Mouse (Mus musculus): Measurements from ENCODE around the gene Ift140.
A peak's percentile ranks its signal among the peaks of the same experiment; 100 is the strongest.

Gene Ift140

DNA sequence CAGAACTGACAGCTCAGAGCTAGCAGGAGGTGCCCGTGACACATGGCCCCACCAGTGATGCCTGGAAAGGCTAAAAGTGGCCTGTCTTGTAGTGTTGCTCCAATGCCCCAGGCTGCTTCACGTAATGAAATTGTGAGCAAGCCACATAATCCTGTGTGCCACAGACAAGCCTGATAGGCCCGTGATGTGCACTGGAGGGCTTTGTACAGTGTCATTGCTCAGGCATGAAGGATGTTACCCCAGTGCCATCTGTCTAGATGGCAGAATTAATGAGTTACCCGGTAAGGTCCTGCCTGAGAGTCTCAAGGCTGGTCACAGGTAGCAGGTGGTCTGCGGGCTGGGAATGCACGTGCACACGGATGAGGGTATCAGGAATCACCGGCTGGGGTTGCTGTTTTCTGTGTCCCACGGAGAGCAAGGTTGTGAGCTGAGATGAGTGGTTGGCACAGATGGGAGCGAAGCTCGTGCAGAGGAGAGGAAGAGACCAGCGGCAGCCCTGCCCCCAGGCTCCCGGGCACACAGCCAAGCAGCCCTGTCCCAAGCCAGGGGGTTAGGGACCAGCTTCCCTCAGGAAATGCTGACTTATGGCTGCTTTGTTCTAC is 62.0 kb downstream of the Ift140 start:
- DNase-seq: peak; percentile 92 to 94

DNA sequence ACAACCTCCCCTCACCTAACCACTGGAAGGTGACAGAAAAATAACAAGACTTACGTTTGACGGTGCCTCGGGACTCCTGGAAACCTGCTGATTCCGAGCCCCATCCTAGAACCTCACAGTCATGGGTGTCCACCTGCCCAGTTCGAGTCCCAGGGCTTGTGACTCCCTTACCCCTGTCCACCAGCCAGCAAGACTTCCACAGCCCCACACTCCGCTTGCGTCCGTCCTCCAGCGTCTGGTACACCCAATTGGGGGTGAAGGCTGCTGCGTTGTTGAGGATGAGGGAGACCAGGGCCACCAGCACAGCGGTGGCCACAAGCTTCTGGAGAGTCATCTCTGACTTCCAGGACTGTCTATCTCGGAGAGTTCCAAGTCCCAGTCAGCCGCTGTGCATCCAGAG is 64.3 kb downstream of the Ift140 start:
- DNase-seq: no peak

DNA sequence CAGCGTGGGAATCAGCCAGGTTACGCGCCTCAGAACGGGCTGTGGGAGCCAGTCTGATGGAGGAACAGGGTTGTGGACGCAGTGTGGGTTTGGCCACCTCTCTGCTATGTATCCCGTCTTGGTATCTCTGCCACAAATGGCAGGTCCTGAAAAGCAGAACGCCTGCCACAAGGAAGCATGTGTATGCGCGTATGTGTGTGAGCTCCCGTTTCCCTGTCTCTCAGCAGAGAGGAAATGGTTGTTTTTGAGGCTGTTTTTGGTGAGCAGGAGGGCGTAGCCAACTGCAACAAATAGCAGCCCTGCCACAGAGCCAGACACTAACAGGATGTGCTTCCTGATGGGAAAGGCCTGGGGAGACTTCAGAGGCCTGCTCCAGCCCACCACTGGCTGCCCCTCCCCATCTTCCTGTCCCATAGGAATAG is 65.1 kb downstream of the Ift140 start:
- no peak for DNase-seq

DNA sequence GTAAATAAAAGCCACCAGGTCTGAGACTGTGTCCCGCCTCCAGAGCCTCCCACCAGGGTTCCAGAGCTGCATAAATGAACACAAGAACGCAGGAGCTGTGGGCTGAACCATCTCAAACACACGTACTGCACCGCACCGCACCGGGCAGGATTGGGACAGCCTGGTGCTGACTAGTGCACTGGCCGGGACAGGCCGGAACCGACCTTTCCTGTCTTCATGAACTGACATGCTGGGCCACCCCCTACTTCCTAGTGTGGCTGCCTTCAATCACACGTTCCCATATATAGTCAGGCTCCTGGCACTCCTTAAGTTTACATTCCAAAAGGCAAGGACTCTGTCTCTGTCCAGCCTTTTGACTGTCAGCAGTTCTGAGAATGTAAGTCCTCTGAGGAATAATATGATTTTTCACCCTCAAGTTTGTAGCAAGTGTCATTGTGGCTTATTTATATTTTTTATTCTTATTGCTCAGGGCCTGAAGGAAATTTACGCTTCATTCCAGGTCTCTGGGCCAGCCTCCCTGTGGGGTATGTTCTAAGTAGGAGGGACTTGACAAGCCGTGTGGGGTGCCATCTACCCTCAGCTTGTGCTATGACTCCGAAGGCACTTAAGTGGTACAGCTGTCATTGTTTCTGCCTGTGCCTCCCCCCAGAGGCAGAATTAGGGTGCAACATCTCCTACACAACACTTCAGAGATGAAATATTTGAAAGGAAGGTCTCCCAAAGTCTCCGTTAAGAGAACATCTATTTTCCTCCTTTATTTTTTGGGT is 66.4 kb downstream of the Ift140 start:
- DNase-seq: no peak

DNA sequence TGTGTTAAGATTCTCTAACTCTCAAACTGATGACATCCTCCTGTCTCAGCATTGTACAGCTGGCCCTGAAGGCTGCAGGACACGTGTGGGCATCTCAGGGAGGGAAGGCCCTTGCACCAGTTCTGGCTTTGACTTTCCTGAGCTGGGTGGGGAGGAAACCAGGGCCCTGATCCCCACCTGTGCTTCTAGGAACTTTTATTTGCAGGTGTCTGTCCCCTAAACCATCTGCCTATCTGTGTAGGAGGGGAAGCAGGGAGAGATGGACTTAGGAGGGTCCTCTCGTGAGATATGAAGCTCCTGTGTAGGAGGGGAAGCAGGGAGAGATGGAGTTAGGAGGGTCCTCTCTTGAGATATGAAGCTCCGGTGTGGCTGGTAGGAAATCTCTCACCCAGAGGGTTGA is 67.0 kb downstream of the Ift140 start:
- no peak for DNase-seq

DNA sequence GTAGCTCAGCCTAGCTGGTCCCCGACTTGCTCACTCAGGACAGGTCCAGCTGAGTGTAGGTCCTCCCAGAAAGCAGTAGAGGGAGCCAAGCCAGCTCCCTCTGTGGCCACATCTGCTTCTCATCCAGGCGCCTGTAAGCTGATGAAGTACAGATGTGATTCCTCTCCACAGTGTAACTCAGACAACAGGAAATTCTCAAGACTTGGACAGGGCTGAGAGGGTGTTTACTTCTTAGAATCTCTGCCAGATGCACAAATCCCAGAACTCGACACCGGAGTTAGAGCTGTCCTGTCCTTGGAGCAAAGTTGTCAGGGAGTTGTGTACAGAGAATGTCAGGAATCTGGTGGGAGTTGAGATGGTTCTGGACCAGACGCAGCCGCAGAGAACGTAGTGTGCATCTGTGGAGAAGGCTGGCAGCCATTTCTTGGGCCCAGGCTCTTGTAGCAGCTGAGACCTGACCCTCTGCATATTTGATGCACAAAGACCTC is 67.6 kb downstream of the Ift140 start, which contains the start of gene Tmem204:
Tmem204 (minus strand) TSS at position 148 of the 488 bp plus-strand sequence.
- no peak for DNase-seq

DNA sequence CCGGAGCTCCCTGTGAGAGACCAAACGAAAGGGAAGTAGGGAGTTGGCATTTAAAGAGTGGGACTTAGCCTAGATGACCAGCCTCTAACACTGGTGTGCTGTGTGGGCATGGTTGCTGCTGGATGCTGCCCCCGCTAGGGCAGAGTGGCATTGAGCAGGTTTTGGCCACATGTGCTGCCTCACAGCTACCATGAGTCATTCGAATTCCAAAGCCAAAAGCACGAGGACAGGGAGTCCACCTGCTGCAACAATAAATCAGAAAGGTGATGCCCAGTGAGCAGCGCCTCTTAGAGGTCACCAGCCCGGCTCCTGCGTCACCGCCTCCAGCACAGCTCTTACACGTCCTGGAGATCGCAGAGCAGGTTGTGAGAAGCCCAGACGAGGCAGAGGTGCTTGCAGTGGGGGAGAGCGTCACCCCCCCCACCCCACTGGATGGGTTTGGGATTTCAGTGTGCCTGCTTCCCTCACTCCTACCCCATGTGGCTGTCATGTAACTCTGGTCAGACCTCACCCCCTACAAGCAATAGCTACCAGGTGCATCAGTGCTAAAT is 69.0 kb downstream of the Ift140 start:
- no peak for DNase-seq

DNA sequence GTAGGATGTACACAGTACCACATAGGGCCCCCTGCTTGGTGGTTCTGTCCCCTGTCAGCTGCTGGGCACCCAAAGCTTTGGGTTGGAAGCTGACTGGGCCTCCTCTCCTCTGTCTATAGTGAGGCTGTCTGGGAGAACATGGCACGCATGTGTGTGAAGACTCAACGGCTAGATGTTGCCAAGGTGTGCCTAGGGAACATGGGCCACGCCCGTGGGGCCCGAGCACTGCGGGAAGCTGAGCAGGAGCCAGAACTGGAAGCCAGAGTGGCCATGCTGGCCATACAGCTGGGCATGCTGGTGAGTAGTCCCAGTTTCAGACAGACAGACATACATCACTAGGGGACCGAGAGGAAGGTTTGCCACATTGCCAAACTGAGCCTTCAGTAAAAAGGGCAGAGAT is 70.8 kb downstream of the Ift140 start:
- no peak for DNase-seq

DNA sequence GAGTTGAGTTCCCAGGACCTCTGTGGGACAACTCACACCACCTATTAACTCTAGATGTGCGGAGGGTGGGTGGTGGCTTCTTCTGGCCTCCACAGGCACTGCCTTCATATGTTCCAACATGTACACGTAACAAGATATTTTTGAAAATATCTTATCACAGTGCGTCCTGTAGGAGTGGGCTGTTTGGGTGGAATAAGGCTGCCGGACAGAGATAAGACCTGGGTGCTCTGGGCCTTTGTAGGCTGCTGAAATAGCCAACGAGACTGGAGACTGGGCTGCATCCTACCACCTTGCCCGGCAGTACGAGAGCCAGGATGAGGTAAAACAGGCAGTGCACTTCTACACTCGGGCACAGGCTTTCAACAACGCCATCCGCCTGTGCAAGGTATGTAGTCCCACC is 73.3 kb downstream of the Ift140 start:
- no peak for DNase-seq

DNA sequence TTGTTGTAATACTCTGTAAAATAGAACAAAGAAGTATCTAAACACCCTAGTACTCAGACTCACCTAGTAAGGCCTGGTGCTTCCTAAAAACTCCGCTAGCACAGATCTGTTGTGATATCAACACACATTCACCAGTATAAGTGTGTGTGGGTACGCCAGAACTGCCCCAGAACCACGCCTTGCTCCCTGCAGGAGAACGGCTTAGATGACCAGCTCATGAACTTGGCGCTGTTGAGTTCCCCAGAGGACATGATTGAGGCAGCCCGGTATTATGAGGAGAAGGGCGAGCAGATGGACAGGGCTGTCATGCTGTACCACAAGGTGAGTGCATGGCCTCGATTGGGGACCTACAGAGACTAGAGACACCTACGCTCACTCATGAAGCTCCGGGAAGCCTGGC is 74.6 kb downstream of the Ift140 start:
- DNase-seq: no peak

DNA sequence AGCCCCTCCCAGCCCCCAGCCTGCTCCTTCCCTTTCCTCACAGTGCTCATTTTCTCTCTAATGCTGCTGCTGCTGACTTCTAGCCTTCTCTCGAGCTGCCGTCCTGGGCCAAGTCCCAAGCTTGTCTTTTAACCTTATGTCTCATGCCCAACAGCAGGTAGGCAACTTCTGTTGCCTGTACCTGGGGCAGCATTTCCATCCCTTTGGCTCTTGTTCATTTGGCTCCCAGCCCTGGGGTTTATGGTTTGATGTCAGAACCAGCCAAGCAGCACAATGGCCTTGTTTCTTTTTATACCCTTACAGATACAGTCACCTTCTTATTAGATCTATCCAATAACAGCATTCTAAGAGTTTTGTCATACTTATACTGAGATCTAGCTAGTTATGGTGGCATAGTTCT is 80.3 kb downstream of the Ift140 start:
- DNase-seq: peak; percentile 43 to 48

DNA sequence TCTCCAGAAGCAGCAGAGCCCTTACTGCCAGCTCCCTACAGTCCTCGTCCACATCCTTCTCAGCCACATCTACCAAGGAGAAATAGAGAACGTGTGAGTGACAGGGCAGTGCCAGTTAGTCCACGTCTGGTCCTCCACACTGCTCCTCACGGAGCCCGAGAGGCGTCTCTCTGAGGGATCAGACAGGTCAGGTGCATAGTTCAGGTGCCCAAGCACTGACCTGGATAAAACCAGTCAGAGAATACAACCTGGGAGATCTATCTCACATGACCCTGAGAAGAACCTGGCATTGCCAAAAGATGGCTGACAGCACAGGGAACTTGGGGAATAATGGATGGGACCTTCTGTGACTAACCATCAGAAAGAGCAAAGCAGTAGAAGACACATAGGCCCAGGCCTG is 84.2 kb downstream of the Ift140 start:
- no peak for DNase-seq

DNA sequence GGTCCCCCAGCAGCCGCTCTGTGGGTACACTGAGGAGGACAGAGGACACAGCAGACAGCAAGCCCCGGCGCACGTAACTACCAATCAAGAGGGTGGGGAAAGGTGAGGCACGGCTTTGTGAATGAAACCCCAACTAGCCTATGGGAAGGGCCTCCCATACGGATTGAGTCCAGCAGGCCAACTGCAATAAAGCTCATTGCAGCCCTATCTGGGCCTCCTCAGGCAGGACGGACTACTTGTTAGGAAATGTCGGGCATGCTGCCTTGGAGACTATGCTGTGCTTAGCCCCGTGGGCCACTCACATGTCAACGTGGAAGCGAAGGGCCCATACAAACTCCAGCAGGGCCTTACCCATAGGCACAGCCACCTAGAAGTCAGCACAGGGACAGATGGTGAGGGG is 85.5 kb downstream of the Ift140 start:
- no peak for DNase-seq

DNA sequence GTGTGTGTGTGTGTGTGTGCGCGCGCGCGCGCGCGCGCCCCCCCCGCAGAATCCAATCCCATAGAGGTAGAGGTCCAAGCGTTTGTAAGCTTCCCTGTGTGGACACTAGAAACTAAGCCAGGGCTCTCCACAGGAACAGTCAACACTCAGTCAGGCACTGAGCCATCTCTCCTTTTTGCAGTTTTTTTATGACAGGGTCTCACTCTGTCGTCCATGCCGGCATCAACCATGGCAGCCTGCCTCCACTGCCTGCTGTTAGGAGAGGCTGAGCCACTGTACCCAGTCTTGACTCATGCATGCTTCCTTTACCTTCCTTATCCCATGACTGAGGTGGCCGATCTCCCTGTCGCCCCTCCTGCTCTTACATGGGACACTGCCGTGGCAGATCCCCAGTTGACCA is 91.9 kb downstream of the Ift140 start:
- DNase-seq: peak; percentile 68 to 75

DNA sequence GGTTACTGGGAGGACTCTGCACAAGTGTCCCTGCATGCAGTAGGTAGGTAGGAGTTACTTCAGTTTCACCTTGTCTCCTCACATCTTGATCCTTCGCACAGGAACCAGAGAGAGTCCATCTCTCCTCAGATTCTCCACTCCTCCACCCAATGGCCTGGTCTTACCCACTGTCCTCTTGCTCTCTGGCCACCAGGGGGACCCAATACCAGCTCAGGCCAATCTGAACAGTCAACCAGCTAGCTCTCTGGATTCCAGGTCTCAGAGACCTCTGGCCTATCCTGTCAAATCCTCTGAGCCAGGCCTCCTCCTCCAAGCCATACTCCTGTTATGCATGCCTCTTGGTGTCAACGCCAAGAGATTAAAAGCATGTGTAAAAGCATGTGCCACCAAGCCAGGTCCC is 93.7 kb downstream of the Ift140 start:
- peak; percentile 80 to 82 for DNase-seq

DNA sequence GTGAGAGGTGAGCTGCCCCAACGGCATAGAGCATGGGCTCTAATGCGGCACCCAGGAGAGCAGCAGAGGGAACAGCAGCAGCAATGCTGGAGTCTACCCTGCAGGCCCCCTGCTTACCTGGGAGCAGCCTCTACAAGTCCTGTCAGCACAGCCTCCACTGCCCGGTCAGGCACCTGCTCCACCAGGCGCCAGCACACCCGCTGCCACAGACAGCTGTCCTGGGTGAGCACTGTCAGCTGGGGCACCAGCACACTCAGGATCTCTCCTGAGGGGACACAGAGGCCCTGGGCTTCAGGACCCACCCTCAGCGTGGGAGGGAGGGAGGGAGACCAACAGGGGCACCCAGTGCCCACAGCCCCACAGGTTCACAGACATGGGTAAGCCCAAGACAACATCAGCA is 94.7 kb downstream of the Ift140 start:
- DNase-seq: no peak

DNA sequence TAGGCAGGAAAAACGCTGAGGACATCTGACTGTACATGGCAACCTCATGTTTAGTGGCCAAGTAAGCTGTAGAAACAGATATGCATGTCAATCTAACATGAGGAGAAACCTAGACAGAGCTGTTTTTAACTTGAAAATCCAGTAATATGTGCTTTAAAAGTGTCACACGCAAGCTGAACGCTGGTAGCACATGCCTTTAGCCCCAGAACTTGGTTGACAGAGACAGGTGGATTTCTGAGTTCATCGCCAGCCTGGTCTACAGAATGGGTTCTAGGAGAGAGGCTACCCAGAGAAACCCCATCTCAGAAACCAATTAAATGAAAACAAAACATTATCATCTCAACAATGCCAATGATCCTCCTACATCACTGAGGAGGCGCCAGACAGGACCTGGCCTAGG is 95.3 kb downstream of the Ift140 start:
- DNase-seq: no peak

DNA sequence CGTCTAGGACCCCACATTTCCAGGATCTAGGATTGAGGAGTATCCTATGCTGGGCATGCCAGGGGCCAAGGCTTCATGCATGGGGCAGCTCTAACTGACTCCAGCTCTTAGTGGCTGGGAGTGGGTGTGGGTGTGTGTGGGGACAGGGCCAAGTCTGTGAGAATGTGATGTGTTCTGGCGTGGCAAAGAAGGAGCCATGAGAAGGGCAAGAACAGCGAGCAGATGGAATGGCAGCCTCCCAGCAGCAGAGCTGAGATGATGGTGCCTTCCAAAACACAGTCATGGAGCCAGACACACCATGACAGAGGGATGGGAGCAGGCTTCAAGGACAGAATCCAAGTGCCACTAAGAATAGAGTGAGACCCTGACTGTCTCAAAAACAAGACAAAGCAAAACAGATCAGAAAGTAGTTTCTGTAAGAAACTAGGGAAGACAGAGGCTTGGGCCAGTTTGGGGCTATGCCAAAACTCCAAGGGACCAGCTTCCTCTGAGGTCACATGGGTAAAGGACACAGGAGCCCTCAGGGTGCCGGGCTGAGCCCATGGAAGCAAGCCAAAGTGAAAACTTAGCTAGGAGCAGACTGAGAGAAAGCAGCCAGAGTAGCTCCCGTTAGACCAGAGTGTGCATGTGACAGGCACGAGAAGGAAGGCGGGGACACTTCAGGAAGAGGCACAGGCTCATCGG is 96.0 kb downstream of the Ift140 start:
- peak; percentile 93 to 95 for DNase-seq

DNA sequence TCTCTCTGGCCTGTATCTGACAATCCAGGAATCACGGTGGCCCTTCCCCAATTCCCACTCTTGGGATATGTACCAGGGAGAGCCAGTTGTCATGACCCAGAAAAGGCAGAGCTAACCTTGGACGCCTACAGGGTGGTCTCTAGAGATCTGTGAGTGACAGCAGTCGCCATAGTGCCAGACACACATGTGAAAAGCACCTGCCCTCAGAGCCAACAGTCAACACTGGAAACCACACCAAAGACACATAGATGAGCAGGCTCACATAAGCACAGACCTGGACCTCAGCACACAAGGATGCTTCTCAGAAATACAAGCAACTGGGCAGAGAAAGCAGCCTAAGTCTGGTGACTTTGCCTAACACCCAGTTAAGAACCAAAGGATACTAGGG is 96.5 kb downstream of the Ift140 start:
- no peak for DNase-seq

DNA sequence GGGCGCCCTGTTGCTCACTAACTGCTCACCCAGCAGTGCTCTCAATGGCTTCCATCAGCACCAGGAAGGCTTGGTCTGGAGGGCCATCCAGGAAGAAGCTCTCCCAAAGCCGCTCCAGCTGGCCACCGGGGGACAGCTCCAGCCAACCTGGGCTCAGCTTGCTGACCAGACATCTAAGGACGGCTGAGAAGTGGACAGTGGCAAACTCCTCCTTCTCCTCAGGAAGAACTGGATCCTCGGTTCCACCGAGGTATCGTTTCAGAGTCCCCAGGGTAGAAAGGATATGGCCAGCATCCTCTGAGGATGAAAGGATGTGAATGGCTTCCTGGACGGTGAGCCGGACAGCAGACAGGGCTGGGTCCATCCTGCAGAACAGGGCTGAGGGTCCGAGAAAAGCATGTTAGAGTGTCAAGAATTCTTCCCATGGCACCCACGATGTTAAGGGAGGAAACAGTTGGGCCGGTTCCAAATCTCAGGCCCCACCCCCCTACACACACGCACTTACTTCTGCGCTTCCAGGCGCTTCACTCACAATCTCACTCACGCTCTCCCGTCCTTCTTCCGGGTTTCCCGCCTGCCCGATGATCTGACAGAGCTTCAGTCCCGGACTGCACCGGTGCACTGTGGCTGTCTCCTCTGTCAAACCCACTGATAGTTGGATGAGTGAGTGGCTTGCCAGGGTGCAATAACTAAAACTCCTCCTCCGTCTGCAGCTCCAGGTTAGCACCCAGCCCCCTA is 99.2 kb downstream of the Ift140 start:
- peak; percentile 30 to 43 for DNase-seq

DNA sequence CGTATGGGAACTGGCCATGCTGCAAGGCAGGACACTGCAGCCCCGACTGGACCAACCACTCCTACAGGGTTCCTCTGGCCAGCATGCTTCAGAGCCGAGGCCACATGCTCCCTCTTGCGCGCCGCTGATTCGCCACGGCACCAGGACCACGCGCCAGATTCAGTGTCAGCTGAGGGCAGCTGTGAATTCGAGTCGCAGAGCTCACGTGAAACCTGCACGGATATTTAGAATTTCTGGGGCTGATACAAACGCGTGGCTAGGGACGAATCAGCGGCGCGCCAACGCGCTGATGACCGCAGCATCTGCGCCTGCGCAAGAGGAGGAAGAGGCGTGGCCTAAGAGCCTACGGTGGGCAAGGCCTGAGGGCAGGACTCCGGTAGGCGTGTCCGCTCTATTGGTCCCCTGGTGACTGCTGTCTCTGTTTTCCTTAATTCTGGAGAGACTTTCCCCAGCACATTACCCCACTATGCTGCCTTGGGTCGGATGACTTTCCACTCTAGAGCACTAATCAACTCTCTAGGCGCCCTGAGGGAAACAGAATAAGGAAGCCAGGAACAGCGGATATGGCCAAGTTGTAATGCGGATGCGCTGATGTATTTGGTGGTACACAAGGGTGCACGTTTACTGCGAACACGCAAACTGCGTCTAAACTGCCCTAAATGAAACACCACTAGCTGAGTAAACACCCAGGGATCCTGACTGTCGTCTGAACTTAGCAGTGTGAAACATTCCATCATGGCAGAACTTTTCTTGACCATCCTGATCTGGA is 100.0 kb downstream of the Ift140 start, which contains the start of gene Telo2:
Telo2 (minus strand) TSS at position 304 of the 769 bp plus-strand sequence.
- DNase-seq: peak; percentile 97 to 98

DNA sequence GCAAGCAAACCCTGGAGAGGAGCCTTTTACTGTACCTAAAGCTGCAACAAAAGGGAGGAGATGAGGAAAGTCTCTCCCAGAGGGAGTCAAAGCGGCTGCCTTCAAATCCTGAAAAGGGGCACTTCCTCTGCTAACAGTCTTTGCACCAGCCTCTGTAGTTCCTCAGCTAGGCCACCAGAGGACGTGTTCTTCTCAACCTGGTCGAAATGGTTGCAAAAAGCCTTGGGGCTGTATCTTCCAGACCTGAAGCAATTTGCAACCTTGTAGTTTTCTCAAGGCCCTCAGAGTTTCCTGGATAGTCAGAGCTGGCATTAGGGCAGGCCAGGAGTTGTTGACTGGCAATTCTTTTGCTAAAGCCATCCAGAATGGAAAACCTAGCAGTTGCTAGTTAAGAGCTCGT is 101.4 kb downstream of the Ift140 start:
- peak in 1 of 2 experiments; percentile 47 for DNase-seq

Measured in cerebellum, postnatal 10 days (tissue).